Mouse (Mus musculus) embryonic fibroblast, embryonic 13.5 days (primary cell): ENCODE data around the gene Samd15.

Source experiments
- CTCF ChIP-seq: IDR thresholded peaks from 2 replicates; pipeline ENCODE4 v1.5.1; 2011; ENCODE audit warnings: mild to moderate bottlenecking, control low read depth, low read length, moderate library complexity, borderline replicate concordance; ENCODE audit not compliant: insufficient read depth
- POLR2A ChIP-seq: IDR thresholded peaks from 2 replicates; pipeline ENCODE4 v1.6.1; 2011; ENCODE audit warnings: low read depth, mild to moderate bottlenecking, control low read depth, low read length, moderate library complexity

DNA sequence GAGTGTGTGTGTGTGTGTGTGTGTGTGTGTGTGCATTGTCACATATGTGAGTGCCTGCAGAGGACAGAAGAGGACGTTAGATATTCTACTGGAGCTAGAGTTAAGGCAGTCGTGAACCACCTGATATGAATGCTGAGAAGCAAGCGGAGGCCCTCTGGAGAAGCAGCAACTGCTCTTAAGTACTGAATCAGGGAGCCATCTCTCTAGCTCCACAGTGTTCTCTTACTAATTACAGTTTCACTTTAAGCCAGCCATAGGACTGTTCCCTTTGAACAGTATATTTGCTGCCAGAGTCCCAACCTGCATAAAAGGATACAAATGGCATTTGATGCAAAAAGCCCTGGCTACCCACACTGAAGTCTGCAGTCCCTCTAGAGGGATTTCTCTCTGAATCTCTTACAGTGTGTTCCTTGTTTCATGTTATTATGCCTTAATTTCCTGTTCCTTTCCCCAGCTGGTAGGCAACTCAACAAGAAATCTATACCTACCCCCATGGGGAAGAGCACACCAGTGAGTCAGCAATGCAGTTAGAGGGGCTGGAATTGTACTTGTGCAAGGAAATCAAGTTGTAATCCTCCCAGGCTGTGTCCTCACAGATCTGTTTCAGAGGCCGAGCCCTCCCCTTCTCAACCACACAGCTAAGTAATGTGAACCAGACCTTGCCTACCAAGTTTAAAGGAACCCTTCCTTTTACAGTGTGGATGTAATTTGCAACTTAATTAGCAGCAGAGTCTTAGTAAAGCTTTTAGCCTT is 24.2 kb upstream of the Samd15 start:
- no peak for TF ChIP-seq POLR2A
- no peak for TF ChIP-seq CTCF
